Mouse (Mus musculus) layer of hippocampus, adult 18-20 months (tissue): ENCODE measurements at regions not wholly inside any gene's neighbourhood (a gene's known extent, or its start where the extent isn't known, plus 50 kb on each side); places are given as distances from the start of the nearest gene placed in this dataset.
A peak's percentile ranks its signal among the peaks of the same experiment; 100 is the strongest.

Source experiments
- DNase-seq, 2 experiments: peaks; one replicate each; pipeline ENCODE4 v3.0.0; 2022; ENCODE audit warnings: low spot score in 2 of 2

DNA sequence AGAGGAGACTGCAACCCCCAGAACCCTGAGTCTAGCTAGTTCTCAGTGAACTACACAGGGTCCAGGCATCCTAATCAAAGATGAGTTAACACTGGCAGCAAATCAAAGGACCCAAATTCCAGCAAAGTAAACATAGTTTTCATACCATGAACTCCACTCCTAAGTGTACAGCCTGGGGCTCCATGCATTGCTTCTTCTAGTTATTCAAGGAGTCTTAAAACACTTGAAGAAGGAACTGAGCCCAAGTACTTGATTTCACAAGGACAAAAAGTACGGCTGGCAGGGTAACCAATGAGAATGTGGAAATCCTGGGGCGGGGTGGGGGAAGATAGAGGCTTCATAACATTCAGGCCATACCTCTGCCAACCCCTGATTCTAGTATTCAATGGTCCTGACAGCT lies 297.0 kb upstream of the Tle4 start:
- DNase-seq: no peak

DNA sequence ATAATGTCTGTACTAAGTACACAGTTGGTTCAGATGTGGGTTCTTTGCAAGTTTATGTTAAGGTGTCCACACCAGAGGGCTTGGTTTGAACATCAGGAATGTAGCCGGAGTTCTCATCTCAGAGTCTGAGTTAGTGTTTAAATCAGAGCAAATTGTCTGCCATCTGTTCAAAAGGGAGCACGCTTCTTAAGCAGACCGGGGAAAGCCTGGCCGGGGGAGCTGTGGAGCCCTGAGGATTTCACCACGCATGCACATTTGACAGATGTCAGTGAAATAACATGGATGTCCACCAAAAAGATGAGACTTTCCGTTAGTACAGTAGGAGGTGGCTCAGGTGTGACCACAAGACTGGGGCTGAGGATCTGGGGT lies 294.5 kb upstream of the Tle4 start:
- peak in 1 of 2 experiments; percentile 41 for DNase-seq

GRCm38 (mm10) chr19:14891689-14892389 lies 294.0 kb upstream of the Tle4 start:
- DNase-seq: no peak

- DNase-seq: no peak
Measured at GRCm38 (mm10) chr19:14891090-14891428, 293.2 kb upstream of the Tle4 start.

DNA sequence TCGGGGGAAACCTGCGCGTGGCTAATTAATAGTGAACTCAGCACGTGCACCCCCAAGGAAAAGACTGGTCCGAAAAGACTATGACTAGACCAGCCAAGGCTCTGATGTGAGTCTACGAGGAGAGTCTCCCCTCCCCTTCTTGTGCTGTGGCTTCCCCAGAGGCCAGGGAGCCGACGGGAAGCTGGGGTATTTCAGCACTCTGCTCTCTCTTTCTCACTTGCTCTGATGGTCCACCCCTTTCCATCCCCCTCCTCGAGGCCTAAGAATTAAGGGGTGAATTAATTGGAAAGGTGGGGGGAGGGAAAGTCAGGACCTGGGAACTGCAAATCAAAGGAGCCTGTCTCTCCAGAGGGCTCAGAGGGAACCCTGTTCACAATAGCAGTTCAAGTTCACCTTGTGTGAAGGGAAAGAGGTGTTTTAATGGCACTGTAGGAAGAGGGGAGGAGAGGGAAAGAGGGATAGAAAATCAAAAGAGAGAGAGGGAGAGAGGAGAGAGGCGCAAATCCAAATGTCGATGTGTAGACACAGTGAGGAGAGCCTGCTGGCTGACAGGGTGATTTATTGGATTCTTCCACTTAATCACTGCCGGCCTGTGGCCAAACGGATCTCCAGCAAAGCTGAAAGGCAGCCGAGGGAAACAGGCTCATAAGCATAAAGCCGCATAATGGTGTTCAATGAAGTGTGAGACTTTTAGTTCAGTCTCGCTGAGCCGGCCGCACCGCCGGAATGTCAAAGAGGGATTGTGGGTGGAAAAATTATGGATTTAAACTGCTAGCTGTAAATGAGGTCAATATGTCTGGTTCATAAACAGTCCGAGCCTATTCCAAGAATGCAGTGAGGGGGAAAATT lies 292.6 kb upstream of the Tle4 start:
- DNase-seq: peak in 1 of 2 experiments; percentile 63

- no peak for DNase-seq
Measured at GRCm38 (mm10) chr19:14889794-14890193, 291.9 kb upstream of the Tle4 start.

GRCm38 (mm10) chr19:14883707-14884421 lies 286.0 kb upstream of the Tle4 start:
- DNase-seq: no peak

DNA sequence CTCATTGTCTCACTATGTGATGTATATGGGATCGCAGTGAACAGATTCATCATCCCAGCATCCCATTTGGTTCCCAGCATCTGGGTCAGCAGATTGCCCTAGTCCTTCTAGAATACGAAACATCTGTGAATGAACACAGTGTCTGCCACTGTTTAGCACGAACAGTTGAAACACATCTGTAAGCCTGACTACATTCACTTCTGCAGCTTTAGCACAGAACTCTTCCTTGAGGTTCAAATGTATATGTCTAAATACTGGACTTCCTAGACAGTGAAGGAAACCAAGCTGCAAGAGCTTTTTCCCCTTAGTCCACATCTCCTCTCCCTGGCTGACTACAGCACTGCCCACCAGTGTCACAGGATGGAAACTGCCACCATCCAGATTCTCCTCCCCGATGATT lies 283.0 kb upstream of the Tle4 start:
- no peak for DNase-seq

- DNase-seq: no peak
Measured at GRCm38 (mm10) chr19:14873986-14874385, 276.1 kb upstream of the Tle4 start.

GRCm38 (mm10) chr19:14871178-14871867 lies 273.5 kb upstream of the Tle4 start:
- peak in 1 of 2 experiments; percentile 37 for DNase-seq

GRCm38 (mm10) chr19:14862654-14863468 lies 265.0 kb upstream of the Tle4 start:
- no peak for DNase-seq

DNA sequence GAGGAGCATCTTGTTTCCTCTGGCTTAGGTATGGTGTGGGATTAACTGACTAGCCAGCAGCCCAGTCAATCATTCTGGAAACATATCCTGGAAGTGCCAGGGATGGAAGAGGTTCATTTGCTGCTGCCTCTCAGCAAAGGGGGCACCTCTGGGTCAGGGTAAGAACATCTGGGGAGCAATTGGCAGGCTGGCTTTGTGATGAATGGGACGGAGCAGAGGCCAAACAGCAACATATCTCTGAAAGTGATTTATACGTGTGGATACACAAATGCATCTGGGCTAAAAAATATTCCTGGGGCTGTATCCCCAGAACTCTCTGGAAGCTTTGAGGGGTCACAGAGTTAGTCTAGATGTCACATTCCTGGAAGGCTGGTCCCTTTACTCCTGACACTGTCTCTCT lies 257.2 kb upstream of the Tle4 start:
- DNase-seq: no peak

DNA sequence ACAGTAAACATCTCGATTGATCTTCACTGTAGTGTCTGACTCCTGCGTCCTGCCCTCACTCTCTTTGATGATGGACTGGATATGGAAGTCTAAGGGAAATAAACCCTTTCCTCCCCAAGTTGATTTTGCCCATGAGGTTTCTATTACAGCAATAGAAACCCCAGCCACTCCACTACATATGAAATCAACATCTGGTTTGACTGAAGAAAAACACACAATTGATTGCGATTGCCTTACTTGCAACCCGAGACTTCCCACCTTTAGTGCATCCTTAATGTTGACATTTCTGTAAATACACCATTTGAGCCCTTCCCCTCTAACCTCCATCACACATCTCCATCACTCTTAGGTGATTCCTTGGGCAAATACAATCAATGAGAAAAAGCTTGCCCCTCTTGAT lies 255.6 kb upstream of the Tle4 start:
- DNase-seq: no peak

GRCm38 (mm10) chr19:14849561-14849960 lies 251.7 kb upstream of the Tle4 start:
- no peak for DNase-seq

DNA sequence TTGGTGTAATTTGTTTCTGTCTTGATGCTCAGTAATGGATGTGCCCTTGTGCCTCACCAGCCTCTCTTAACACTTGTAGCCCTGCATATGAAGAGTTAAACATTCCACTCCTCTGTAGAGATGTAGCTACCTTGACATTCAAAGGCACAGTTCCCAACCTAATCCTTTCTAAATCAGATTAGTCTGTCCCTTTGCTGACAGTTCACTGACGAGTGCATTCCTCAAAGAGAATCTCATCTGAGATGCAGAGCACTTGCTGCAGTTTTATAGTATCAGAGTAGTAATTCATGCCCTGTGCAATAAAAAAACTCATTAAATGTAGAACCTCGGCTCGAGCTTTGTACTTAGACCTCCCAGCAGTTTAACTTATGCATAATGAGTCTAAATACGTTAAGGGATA lies 249.3 kb upstream of the Tle4 start:
- DNase-seq: no peak

- DNase-seq: no peak
Measured at GRCm38 (mm10) chr19:14835629-14836028, 237.8 kb upstream of the Tle4 start.

- no peak for DNase-seq
Measured at GRCm38 (mm10) chr19:14816354-14816753, 218.5 kb upstream of the Tle4 start.

DNA sequence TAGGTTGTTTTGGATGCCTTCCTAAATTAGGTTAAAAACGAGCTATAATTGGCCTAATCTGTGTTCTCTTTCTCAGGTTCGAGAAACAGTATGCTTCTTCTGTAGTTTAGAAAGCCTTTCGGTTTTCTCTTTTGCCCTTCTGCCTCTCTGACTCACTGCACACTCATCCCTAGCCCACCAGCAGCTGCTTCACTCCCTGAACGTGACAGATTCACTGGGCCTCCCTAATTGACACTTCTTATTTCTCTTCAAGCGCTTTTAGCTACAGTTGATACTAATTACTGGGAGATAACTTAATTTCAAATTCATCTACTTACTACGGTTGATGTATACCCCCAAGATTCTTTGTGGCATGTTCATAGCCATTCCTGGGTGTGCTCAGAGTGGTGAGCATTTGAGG lies 208.9 kb upstream of the Tle4 start:
- no peak for DNase-seq

DNA sequence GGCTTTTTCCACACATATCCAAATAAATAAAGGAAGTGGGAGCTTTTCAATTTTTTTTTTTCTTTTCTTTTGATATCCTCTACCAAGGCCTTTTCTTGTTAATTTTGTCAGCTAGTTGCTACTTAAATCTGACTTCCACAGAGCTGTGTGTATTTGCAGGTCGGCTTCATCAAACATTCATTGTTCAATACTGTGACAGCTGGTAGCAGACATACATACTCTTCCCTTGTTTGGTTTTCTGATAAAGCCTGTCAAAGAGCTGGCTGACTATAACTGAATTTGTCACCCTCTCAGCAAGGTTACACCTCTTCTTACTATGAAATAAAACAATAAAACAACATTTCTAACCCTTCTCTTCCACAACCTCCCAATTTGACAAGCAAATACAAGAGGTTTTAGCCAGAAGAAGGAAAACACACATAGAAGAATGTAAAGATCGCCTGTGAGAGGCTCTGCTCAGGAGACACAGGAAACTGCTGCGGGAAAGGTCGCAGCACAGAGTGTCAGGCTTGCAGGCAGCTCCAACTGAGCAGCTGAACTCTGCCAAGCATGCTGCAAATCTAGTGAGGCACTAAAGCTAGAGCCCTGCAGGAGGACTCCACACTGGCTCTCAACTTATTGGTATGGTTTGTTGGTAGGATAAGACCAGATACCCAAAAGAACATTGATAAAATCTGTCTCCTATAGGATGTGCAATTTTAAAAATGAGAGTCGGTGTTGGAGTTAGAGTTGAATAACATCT lies 205.2 kb upstream of the Tle4 start:
- DNase-seq: no peak

GRCm38 (mm10) chr19:14801669-14802068 lies 203.8 kb upstream of the Tle4 start:
- DNase-seq: no peak
